Mouse (Mus musculus) cerebellum, adult 11-12 months (tissue): Measurements from ENCODE around the gene Gng3.
"Not testable (repeated sequence)": the region's sequence is repeated elsewhere in the genome, so short reads cannot be mapped to it uniquely, and the experiment has no call there.

Experiments
- DNase-seq: peaks from one replicate; pipeline ENCODE4 v3.0.0; 2022

The Gng3 gene

GRCm38 (mm10) chr19:8839103-8839907 is at the start of gene Gng3:
Gene Gng3, minus strand, starts transcription at chr19:8839194.
- DNase-seq = peak; percentile 95

- DNase-seq = no peak
Observed at GRCm38 (mm10) chr19:8887585-8888463, 48.8 kb upstream of the Gng3 start.

GRCm38 (mm10) chr19:8886916-8887584 is 48.1 kb upstream of the Gng3 start:
- no peak for DNase-seq

- no peak for DNase-seq
Observed at GRCm38 (mm10) chr19:8883616-8884015, 44.6 kb upstream of the Gng3 start, which contains the start of the genes Lbhd1 and Gm49403. Gene Lbhd1, plus strand, starts transcription at chr19:8883732. Gene Gm49403, plus strand, starts transcription at chr19:8883930.

- DNase-seq = no peak
Observed at GRCm38 (mm10) chr19:8881034-8881392, 42.0 kb upstream of the Gng3 start.

GRCm38 (mm10) chr19:8880311-8881033 is 41.5 kb upstream of the Gng3 start, which contains the start of gene Uqcc3:
Gene Uqcc3, minus strand, starts transcription at chr19:8880923.
- DNase-seq = peak; percentile 88

- DNase-seq = no peak
Observed at GRCm38 (mm10) chr19:8875031-8875430, 36.0 kb upstream of the Gng3 start.

- no peak for DNase-seq
Observed at GRCm38 (mm10) chr19:8872266-8872840, 33.4 kb upstream of the Gng3 start.

- peak; percentile 97 for DNase-seq
Observed at GRCm38 (mm10) chr19:8871267-8872186, 32.5 kb upstream of the Gng3 start, which contains the start of gene Ubxn1. Gene Ubxn1, plus strand, starts transcription at chr19:8871496.

GRCm38 (mm10) chr19:8870838-8871237 is 31.8 kb upstream of the Gng3 start:
- DNase-seq = no peak

- not testable (repeated sequence) for DNase-seq
Observed at GRCm38 (mm10) chr19:8870381-8870780, 31.4 kb upstream of the Gng3 start.

- no peak for DNase-seq
Observed at GRCm38 (mm10) chr19:8864265-8864664, 25.3 kb upstream of the Gng3 start.

- no peak for DNase-seq
Observed at GRCm38 (mm10) chr19:8859018-8859417, 20.0 kb upstream of the Gng3 start.

- DNase-seq = no peak
Observed at GRCm38 (mm10) chr19:8857689-8858088, 18.7 kb upstream of the Gng3 start.

GRCm38 (mm10) chr19:8853117-8853516 is 14.1 kb upstream of the Gng3 start:
- no peak for DNase-seq

GRCm38 (mm10) chr19:8852236-8852928 is 13.4 kb upstream of the Gng3 start:
- DNase-seq = no peak

GRCm38 (mm10) chr19:8851639-8852038 is 12.6 kb upstream of the Gng3 start:
- no peak for DNase-seq

- DNase-seq = no peak
Observed at GRCm38 (mm10) chr19:8850402-8850901, 11.5 kb upstream of the Gng3 start, which contains the start of gene Lrrn4cl. Gene Lrrn4cl, plus strand, starts transcription at chr19:8850768.

- no peak for DNase-seq
Observed at GRCm38 (mm10) chr19:8848356-8848755, 9.4 kb upstream of the Gng3 start.
